Mouse (Mus musculus) liver, embryonic 18 days (tissue): Measurements from ENCODE around the gene Col5a2. TPM values are rescaled to one million over a fixed set of nuclear protein-coding genes. Genes with fewer than 3 reads are reported as not detected.

Source experiments
- polyA plus RNA-seq: library from polyadenylated mRNA; depleted of rRNA; stranded (reverse); fragments of >200 nt; gene quantifications from 2 replicates; pipeline ENCODE4 v1.2.3, GENCODE M21; 2012; rRNA removed

Gene Col5a2
- 5.0 and 5.3 TPM in 2 replicates for polyA plus RNA-seq

GRCm38 (mm10) chr1:45502865-45503332, at the start of gene Col5a2:
Gene Col5a2 (minus strand): TSS chr1:45503282.

Other genes starting within 250 kb of the Col5a2 start
- gene Col3a1, start 191.7 kb downstream of the Col5a2 start, polyA plus RNA-seq: 31.3 and 33.9 TPM in 2 replicates